Mouse (Mus musculus): Measurements from ENCODE around the gene Cntn5.
"Not testable (repeated sequence)": the region's sequence is repeated elsewhere in the genome, so short reads cannot be mapped to it uniquely, and the experiment has no call there.

Cntn5 gene

GRCm38 (mm10) chr9:10657144-10657748 is 247.3 kb downstream of the Cntn5 start:
- no peak for DNase-seq (ENCODE audit: low spot score)

DNA sequence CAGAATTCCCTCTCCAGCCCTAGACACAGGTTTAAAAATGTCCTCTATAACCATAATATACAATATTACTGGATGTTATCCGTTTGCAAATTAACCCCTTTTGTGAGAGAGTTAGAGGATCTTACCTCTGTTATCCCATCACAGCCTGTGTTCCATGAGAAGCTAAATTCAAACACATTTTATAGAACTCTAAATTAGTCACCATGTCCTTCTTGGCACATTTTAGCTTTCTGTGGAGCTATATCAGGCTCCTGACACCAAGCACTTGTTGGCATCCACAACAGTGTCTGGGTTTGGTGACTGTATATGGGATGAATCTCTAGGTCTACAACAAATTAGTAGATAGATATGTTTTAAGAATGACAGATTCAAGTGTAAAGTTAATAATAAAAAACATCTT is 253.9 kb downstream of the Cntn5 start:
- DNase-seq (ENCODE audit: low spot score): no peak

DNA sequence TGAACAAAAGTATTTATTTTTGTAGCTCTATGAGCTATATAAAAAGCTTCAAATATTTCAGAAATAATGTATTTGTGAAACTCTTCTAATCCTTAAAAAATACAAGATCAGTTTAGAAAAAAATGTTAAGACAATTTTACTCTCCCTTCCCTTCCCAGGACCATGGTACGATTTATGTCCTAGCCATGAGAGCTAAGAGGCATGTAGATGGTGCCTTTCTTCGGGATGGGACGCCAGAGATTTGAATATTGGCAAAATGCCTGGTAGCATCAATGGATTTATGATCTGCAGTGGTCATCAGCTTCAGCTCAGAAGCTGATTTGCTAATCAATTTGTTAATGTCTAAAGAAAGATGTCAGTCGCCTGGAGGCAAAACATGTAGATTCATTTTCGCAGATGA is 258.6 kb downstream of the Cntn5 start:
- no peak for DNase-seq (ENCODE audit: low spot score)

- DNase-seq (ENCODE audit: low spot score): no peak
These were observed 259.3 kb downstream of the Cntn5 start for GRCm38 (mm10) chr9:10645045-10645830.

- DNase-seq (ENCODE audit: low spot score): no peak
These were observed 286.5 kb downstream of the Cntn5 start for GRCm38 (mm10) chr9:10618036-10618435.

DNA sequence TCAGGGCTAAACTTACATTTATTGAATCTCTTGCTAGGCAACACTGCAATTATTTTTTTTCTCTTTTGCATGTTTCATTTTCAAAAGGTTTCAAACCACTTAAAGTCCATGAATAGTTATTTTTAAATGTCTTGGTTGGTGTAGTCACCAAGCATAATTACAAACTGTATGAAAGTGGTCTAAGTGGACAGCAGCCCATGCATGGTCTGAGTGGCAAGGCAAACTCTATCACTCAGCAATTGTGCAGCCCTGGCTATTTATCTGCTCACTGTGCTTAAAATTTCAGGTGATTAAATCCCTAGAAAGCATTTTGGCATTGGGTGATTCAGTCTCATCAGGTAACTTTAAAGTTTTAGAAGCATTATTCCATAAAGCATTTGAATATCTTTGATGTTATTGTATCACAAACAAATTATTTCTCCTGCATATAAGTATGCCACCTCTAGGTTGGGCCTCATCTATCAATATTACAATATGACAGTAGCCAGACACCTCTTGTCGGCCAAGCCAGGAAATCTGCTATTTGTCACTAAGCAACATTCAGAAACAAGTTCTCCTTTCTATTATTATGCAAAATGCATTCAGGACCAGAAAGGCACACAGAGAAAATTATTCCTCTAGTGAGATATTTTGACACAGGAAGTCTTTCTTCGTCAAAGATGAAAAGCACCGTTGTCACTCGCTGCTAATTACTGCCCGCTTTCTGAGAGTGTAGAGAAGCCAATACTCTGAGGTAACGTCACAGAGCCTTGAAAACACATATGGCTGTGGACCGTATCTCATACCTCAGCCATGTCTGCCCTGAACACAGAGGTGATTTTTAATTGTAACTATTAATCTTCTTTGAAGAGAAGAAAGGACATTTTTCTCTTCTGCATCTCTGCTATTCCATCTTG is 329.0 kb downstream of the Cntn5 start:
- DNase-seq (ENCODE audit: low spot score): no peak

DNA sequence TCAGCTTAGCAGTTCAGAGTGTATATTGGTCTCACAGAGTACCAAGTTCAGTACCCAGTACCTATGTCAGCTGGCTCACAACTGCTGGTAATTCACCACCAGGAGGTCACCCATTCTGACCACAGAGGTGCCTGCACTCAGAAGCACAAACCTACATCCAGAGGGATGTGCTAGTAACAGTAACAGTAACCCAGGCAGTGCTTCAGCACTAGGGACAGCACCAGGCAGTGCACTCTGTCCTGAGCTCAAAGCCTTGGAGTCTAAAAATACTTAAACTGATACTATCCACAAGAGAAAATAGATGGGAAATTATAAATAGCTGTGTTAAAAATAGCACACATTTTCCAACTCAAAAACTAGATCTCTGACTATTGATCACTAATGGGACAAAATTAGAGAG is 334.7 kb downstream of the Cntn5 start:
- DNase-seq (ENCODE audit: low spot score): peak; percentile 2

DNA sequence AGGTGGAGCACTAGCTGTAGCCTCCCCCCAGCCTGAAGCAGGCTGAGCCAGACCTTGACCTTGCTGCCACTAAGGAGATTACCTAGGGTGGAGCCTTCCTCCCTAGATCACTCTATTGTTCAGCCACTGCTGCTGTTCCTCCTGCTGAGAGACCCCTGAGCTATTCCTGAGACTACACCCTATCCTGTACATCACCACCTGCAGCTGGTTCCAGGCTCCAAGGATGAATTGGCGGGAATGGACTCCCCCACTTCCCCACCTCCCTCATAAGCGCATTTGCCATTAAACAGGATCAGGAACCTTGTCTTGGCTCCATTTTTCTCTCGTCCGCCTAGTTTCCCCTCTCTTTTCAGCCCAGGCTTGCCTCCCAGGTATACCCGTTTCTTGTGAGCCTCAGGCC is 363.7 kb downstream of the Cntn5 start:
- DNase-seq (ENCODE audit: low spot score): not testable (repeated sequence)

DNA sequence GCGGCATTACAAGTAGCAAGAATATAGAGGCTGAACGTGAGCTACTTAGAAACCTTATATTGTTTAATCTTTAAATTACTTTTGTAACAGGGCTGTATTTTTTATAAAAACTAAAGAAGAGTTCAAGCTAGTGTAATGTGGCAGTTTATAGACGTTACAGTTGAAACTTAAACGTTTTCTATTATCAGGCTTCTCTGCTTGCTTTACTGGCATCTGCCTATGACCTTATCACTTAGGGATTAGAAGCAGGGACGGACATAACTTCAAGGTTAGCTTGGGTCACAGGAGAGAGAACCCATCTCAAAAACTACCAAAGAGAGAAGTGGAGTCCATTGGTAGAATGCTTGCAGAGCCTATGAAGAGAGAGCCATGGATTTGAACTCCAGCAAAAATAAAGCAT is 372.3 kb downstream of the Cntn5 start:
- DNase-seq (ENCODE audit: low spot score): no peak

DNA sequence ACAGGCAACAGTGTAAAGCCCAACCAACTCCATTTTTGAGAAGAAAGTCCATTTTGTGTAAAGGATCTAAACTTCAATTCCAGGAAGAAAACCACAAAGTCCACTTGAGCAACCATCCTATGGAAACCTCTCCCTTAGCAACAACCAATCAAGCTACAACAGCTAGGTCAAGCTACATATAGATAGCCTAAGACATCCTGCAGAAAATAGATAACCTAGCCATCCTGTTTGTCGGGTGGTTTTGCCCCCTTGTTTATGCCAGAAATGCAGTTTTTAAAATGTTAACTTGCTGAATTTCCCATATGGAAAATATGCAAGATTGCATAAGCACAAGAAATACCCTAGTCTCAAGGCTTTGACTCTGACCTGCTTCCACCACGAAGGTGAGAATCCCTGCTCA is 373.5 kb downstream of the Cntn5 start:
- no peak for DNase-seq (ENCODE audit: low spot score)

- no peak for DNase-seq (ENCODE audit: low spot score)
These were observed 375.0 kb downstream of the Cntn5 start for GRCm38 (mm10) chr9:10529528-10529927.

GRCm38 (mm10) chr9:10529113-10529512 is 375.5 kb downstream of the Cntn5 start:
- DNase-seq (ENCODE audit: low spot score): no peak

- no peak for DNase-seq (ENCODE audit: low spot score)
These were observed 375.9 kb downstream of the Cntn5 start for GRCm38 (mm10) chr9:10528692-10529091.

GRCm38 (mm10) chr9:10525915-10526667 is 378.5 kb downstream of the Cntn5 start:
- DNase-seq (ENCODE audit: low spot score): no peak

GRCm38 (mm10) chr9:10522604-10523003 is 382.0 kb downstream of the Cntn5 start:
- no peak for DNase-seq (ENCODE audit: low spot score)

GRCm38 (mm10) chr9:10521054-10521453 is 383.5 kb downstream of the Cntn5 start:
- no peak for DNase-seq (ENCODE audit: low spot score)

GRCm38 (mm10) chr9:10492243-10492642 is 412.3 kb downstream of the Cntn5 start:
- DNase-seq (ENCODE audit: low spot score): no peak

DNA sequence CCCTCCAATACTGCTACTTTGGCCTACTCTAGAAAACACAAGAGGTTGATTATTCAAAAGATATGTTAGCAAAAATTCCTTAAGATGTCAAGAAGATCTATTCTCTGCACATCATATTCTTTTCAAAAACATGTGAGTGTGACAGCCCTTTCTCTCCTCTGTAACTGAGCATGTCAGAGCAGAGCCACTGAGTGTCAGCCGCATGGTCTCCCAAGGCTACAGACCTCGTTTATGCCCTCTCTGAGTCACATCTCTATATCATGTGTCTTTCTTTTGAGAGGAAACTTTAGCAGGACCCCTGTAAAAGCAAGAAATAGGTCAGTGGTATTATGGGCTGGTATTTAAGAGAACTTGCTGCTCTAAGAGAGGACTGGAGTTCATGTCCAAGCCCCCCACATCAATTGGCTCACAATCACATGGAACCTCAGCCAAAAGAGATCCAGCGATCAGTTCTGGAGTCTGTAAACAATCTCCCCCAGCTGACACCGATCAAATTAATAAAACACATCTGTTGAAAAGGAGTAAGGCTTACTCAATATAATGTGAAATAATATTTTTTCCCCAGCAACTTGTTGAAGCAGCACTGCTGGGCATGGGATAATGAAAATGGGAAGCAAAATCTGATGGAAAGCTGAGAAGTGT is 433.0 kb downstream of the Cntn5 start:
- no peak for DNase-seq (ENCODE audit: low spot score)

DNA sequence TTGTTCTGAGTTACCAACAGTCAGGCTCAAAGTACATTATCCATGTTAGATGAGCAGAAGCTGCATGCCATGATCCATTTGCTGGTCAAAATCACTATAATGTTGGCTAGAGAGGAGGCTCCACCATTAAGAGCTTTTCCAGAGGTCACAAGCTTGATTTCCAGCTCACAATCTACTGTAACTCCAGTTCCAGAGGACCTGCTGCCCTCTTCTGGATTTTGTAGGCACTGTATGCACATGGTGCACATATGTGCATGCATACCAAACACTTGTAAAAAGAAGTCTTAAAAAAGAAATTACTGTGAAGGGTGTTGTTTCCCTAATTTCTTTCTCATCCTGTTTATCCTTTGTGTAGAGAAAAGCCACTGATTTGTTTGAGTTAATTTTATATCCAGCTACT is 439.8 kb downstream of the Cntn5 start:
- no peak for DNase-seq (ENCODE audit: low spot score)

GRCm38 (mm10) chr9:10457900-10458299 is 446.7 kb downstream of the Cntn5 start:
- DNase-seq (ENCODE audit: low spot score): no peak

DNA sequence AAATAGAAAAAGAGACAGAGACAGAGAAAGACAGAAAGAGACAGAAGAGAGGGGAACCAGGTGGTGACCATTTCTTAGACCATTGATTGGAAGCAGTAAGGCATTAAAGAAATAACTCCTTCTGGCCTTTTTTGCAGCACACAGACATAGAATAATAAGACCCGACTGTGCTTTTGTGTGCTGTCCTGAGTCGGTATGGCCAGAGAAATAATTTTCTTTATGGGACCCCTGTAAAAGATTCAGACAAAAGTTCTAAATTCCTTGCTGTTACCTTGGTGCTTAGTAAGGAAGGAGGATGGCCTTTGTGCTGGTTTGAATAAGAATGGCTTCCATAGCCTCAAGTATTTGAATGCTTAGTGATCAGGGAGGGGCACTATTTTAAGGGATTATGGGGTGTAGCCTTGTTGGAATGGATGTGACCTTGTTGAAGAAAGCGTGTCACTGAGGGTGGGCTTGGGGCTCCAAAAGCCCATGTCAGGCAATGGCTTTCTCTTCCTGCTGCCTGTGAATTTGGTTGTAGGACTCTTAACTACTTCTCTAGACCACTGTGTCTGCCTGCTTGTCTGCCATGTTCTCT is 455.5 kb downstream of the Cntn5 start:
- no peak for DNase-seq (ENCODE audit: low spot score)

Data from ovary, postnatal 36 days (tissue).